Mouse (Mus musculus) left cerebral cortex, postnatal 25 days (tissue): Measurements from ENCODE around the gene Dcdc2b. TPM values are rescaled to one million over a fixed set of nuclear protein-coding genes. Genes with fewer than 3 reads are reported as not detected.

Experiments
- DNase-seq, 2 experiments: peaks; one replicate each; pipeline ENCODE4 v3.0.0; 2022; ENCODE audit warnings: low spot score in 2 of 2, mixed read lengths in 1 of 2
- intact Hi-C: fragments of 180-260 bp; cut with DNase I; formaldehyde crosslinking; loops from one replicate; pipeline ENCODE4 v1.15.1; 2025
- total RNA-seq, 2 experiments: library from RNA; stranded (reverse); gene quantifications; 2 replicates each; pipeline ENCODE4 v1.2.3; 2021

Dcdc2b gene
- total RNA-seq = 1 to 10 TPM; 4.3 to 4.7 TPM

DNA sequence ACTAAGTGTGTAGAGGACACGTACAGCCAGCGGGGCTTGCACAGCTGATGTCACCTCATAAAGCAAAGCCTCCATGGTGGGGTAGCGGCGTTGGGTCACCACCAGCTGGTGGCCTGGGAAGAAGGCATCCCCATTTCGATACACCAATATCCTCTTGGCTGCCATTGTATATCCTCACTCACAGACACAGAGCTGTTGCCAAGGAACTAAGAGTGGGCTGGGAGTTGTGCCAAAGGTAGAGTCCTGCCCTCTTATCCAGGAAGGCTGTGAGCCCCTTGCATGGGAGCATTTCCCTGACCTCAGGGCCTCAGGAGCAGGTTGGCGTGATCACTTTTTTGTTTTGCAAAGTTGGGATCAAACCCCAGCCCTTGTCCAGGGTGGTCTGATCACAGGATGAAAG lies at the start of gene Dcdc2b:
Gene Dcdc2b (minus strand): TSS at position 165 of the 400 bp plus-strand sequence.
- intact Hi-C loops = no loop called here
- DNase-seq = no peak

DNA sequence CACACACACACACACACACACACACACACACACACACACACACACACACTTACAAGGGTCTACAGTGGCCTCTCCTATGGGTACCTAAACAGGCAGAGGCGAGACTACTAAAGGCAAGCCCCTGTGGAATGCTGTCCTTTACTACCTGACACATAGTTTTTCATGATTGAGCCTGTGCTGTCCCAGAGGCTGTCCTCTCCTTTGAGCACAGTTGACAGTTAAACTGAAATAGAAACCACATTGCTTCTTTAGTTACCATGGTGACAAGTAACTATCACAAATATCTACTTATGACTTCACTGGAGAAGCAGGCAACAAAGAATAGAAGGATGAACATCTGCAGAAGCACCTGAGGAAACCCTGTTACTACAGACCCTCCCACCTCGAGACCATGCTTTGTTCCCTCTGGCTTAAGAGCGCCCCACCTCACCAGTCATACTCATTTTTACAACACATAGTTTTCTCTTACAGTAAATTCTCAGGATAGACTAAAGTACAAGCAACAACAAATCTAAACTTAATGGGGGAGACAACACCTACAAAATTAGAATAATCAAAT lies 48.3 kb upstream of the Dcdc2b start:
- intact Hi-C loops = no loop called here
- DNase-seq = no peak

DNA sequence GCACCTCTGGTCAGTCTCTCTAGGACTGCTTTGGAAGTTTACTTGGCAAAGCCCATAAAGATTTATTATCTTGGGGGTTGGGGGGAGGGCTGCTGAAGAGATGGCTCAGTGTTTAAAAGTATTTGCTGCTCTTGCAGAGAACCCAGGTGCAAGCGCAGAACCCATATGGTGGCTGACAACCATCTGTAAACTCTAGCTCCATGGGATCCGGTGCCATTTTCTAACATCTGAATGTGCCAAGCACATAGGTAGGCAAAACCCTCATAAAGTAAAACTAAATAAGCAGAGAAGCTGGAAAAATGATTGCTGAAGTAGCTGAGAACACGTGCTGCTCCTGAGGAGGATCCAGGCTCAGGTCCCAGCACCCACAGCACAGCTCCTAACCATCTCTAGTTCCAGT lies 47.5 kb upstream of the Dcdc2b start:
- DNase-seq = no peak
- intact Hi-C loops = no loop called here

DNA sequence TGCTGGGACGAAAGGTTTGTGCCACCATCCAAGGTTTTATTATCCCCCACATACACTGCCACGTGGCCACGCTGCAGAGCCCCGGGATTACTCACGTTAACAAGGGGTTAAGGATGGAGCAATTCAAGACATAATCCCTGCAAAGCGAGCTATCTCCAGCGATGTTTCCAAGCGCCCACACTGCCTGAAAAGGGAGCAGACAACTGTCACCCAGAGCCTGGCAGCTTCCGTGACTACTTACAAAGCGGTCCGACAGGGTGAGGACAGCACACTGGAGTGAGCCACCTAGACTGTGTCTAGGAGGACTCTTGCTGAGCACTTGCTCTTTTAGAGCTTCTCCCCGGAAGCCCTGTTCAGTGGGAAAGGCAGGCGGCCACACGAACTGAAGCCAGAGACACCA lies 40.7 kb upstream of the Dcdc2b start:
- intact Hi-C loops = no loop called here
- DNase-seq = peak in 1 of 2 experiments; percentile 60

DNA sequence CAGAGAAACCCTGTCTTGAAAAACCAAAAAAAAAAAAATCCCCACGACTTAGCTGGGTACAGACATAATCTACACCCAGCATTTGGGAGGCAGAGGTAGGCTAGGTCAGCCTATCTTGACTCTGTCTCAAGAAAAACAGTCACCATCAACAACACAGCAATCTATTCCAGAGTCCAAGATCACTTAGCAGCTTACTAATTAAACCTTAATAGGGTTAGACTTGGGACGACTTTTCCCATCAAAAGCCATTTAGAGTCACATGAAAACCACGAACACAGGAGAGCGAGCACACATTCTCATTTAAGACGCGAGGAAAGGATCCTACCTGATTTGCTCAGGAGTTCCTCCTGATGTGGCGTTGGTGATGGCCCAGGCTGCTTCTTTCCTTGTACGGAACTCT lies 36.3 kb upstream of the Dcdc2b start:
- no peak for DNase-seq
- intact Hi-C loops = no loop called here

DNA sequence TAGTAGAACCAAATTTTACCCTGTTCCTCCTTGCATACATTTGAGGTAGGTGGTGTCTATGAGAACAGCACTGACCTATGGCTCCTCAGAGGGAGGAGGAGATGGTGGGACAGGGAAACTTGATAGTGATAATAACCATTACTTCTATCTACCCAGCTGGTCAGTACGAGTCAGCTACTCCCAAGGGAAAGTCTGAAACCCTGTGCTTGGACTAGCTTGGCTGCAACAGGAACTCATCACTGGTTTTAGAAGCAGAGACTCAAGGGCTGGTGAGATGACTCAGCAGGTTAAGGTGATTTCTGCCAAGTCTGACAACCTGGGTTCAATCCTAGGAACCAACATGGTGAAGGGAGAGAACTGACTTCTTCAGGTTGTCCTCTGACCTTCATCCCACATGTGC lies 34.6 kb upstream of the Dcdc2b start:
- DNase-seq = no peak
- intact Hi-C loops = no loop called here

DNA sequence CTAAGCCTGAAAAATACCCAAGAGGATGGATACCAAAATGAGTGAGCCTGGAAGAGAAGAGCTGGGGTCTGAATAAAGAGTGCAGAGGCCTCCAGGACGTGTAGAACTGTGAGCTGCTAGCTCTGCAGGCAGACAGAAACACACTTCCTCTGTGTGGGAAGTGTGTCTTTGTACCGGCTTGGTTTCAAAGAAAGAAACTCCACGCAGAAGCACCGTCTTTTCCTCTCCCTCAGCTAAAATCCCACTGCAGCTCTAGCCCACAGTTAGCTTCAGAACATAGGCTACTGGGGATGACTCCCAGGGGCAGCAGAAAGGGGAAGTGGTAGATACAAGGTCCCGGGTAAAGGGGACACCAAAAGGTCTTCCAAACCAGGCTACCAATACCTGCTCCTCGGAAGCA lies 31.1 kb upstream of the Dcdc2b start:
- DNase-seq = peak in 1 of 2 experiments; percentile 59
- intact Hi-C loops = no loop called here

DNA sequence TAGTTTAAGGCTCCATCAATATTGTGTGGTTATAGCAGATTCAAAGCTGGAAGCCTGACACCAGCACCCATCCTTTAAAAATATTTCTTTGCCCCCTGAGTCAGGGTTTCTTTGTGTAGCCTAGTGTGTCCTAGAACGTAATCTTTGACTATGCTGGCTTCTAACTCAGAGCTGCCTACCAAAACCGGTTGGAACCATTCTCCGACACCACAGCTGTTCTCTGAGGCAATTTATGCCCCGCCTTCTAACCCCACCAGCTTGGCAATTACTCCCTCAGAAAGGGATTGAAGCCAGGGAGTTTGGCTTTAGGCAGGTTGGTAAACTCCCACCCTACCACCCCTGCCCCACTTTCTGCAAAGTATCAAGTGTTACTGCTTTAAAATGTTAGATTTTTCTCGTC lies 27.7 kb upstream of the Dcdc2b start:
- intact Hi-C loops = loop anchor here (2.0 kb wide), 1 partner anchor 15 kb away; no protein-coding TSS in a partner anchor
- DNase-seq = no peak

DNA sequence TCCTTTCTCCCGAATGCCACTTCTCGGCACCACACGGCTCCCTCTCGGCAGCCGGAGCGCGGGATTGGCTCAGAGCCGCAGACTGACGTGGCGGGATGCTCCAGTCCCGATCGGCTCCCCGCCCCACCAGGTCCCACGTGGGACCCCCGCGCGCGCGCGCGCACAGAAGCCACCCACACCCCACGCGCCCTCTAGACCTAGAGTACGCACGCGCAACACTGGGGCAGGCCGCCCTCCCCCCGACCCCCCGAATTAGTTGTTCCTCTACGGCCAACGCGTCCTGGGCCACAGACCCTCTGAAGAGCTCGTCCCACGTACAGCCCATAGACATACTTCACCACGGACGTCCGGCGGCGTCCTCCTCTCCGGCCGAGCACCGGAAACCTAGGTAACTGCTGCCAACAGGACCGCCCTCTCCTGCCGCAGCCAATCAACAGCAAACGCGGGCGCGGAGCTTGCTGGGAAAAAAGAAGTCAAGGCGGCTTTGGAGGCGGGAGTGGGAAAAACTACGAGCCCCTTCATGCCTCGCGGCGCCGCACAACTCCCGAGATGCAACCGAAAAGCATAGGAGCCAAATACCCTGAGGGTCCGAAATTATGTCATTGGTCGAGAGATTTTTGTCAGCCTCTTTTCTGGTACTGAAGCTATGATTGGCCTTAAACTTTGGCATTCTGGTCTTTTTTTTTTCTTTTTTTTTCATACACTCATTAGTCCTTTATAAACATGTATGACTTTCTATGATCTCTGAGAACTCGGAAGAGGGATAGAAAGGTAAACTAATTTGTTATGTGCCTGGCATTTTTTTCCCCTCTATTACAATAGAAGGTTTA lies 26.8 kb upstream of the Dcdc2b start, which contains the start of gene Txlna:
Gene Txlna (minus strand): TSS at position 428 of the 830 bp plus-strand sequence.
- DNase-seq = peak; percentile 97 to 99
- intact Hi-C loops = loop anchor here (2.0 kb wide), 1 partner anchor 14 kb away; no protein-coding TSS in a partner anchor

DNA sequence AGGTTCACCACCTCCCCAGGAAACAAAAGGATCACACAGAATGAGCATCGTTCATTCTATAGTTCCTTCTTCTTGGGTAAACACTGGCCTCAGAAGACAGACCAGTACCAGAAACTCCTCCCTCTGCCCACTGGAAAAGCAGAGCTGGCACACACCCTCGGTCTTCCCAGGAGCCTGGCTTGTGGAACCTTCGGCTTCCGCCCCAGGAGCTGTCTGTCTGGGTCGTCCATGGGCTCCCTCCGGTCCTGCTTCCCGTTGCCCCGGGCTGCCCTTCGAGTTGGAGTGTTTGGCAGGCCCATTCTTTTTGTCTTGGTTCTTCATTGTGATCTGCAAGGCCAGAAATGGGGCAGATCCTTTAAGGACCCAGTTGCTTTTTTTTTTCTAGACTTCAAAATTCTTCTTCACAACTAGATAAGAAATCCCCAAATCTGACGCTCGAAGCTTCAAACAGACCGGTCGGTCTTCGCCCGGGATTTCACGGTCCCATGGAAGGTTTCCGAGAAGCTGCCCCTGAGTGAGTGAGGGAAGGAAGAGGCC lies 26.1 kb upstream of the Dcdc2b start:
- DNase-seq = no peak
- intact Hi-C loops = loop anchor here (2.0 kb wide), 1 partner anchor 13 kb away; no protein-coding TSS in a partner anchor

DNA sequence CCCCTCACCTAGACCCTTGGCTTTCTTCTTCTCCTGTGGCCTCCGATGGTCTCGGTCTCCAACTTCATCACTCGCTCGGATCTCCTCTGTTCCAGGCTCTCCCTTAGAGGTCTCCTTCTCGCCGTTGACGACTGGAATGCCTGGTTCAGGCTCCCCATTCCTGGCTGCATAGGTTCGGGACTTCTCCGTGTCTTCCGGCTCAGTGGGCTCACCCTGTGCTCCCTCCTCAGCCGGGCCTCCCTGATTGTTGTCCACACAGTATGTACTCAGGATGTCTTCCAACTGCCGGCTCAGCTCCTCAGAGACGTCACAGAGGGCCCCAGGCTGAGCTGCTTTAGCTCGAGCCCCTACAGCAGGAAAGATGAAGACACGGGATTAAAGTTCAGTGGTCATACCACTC lies 25.2 kb upstream of the Dcdc2b start:
- intact Hi-C loops = no loop called here

DNA sequence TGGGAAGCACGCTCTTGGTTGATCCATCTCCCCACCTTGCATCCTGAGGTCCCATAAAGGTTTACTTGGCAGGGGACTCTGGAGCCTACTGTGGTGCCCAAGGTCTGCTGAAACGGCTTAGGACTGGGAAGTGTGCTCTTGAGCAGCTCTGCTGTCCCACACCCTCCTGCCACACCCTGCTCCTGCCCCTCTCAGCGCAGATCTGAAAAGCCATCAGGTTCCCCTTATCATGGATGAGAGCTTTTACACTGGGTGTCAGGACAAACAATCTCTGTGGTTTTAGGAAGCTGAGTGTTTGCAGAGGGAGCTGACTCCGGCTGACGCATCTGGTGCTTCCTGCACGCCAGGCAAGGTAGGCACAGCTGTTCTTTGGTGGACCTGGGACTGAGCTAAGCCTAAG lies 19.8 kb upstream of the Dcdc2b start:
- no peak for DNase-seq
- intact Hi-C loops = no loop called here

More for the DNA sequence above, 25.2 kb upstream of the Dcdc2b start:
- no peak for DNase-seq

DNA sequence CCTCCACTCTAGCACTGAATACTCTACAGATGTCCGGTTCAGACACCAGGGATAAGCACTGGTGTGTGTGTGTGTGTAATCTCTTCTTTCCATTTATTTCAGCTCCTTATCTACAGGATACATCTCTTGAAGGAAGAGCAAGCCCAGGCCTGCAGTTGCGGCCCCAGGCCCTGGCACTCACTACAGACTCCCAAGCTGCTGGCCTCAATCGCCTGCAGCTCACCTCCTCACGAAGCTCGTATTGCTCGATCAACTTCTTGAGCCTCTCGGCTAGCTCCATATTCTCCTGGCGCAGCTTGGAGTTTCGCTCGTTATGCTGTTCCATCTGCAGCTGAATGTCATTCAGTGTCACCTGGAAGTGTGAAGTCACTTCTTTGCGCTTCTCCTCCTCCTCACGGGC lies 17.8 kb upstream of the Dcdc2b start:
- intact Hi-C loops = no loop called here

DNA sequence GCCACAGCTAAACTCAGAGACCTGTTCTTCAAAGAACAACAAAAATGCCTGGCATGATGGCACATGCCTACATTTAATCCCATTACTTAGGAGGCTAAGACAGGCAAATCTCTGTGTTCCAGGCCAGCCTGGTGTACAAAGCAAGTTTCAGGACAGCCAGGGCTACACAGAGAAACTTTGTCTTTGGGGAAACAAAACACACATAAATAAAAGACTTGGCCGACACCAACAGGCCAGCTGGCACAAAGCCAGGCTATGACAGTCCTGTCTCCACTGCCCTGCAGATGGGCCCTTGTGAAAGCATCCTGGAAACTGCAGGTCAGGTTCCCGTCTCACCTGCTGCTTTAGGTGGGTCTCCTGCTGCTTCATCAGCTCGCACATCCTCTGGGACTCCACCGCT lies 16.9 kb upstream of the Dcdc2b start:
- intact Hi-C loops = no loop called here
- DNase-seq = no peak

More for the DNA sequence above, 17.8 kb upstream of the Dcdc2b start:
- no peak for DNase-seq

DNA sequence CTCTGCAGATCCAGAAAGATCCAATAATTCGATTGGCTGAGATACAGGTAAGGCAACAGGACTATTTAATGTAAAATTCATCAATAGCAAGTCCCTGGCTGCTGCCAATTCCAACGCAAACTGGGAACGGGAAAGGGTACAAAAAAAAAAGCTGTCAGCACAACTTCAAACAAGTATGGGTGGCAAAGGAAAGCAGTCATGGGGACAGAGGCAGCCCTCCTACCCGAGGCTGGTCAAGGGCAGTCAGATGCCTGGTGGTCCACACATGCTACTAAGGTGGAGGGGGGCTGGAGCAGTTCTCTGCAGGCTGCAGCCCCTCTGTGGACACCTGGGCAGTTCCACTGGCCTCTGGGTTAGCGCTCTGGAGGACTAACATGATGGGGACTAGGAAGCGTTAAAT lies 12.0 kb upstream of the Dcdc2b start:
- intact Hi-C loops = loop anchor here (2.0 kb wide), 1 partner anchor 15 kb away; the partner anchor contains the start of gene Txlna
- DNase-seq = no peak

DNA sequence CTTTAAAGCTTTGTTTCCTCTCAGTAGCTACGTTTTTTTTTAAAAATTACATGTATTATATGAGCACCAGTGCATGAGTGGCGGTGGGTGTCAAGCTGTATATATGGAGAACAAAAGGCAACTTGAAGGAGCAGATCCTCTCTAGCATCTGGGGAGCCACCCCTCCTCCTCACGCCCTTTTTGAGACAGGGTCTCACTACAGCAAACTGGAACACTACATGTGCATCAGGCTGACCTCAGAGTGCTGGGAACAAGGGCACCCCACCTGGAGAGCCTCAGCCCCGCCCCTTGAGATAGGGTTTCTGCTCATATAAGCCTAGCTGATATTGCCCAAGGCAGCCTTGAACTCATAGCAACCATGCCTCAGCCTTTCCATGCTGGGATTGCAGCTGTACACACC lies 11.4 kb upstream of the Dcdc2b start:
- DNase-seq = no peak
- intact Hi-C loops = no loop called here

DNA sequence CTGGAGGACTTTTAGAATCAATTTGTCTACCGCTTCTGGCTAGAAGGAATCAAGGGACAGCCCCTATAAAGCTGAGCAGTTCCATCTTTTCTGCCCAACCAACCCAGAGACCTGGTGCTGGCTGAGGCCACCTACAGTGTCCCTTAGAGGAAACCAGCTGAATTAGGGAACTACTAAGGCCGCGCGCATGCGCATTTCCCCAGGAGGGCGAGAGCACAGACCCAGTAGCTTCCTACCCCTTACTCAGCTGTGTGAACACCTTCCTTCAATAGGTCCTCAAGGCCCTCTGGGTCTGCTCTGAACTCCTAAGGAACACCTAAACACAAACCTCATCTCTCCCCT lies 10.9 kb upstream of the Dcdc2b start:
- DNase-seq = peak; percentile 65 to 76
- intact Hi-C loops = no loop called here

DNA sequence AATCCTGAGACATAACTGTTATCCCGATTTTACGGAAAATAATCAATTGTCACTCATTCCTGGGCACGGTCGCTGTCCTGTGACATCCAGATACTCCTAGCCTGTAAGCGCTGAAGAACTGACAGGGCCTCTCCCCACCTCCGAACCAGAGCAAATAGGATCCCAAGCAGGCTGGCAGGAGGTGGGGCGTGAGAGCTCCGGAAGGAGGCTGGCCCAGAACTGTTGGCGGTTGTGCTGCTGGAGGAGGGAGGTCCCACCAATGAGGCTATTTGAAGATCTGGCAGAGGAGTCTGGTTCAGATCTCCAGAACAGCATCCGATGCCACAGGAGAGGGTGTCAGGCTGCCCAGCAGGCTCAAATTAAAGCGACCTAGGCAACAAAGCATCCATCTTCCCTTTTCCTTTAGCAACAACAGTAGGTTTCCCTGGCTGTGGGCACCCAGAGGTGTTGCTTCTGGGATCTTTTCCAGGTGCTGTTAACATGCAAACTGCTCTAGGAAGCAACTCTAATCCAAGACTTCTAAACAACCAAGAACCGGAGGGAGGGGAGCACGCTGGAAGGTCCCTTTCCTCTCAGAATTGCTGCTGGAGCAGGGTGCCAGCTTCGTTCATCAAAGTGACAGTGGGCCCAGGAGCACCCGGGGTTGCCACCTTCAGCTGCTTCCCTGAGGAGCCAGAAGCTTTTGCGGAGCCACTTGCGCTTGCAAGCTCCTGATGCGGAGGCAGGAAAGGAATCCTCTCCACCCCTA lies 10.4 kb upstream of the Dcdc2b start:
- intact Hi-C loops = no loop called here

DNA sequence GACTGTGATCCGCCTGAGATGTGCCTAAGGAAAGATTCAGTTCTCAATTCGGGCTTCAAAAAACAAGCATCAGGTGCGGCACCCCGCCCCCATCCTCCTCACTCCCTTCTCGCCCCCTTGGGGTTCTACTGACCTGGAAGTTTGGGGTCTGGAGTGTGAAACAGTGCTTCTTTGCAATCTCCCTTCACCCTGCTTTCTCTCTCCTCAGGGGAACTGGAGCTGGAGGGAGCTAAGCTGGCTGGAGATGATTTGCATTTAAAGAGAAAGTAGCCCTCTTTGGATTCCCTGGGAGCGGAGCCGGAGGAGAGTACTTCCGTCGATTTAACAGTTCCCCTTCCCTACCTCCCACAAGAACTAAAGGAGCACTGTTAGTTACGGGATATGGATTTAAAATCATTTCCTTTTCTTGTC lies 9.6 kb upstream of the Dcdc2b start, which contains the start of gene Ccdc28b:
Gene Ccdc28b (minus strand): TSS at position 267 of the 411 bp plus-strand sequence.
- intact Hi-C loops = no loop called here
- DNase-seq = peak; percentile 67 to 84

More for the DNA sequence above, 10.4 kb upstream of the Dcdc2b start:
- peak; percentile 87 to 97 for DNase-seq
